Mouse (Mus musculus) kidney, adult 2 months (tissue): ENCODE results near the gene Zc3h12c. TPM values are rescaled to one million over a fixed set of nuclear protein-coding genes. Genes with fewer than 3 reads are reported as not detected.
A peak's percentile ranks its signal among the peaks of the same experiment; 100 is the strongest.

Source experiments
- DNase-seq: peaks from one replicate; pipeline ENCODE4 v3.0.0; 2021
- H3K27ac ChIP-seq: fragments of 200-500 bp; 2 replicates; pipeline ENCODE4 v1.5.1; 2012; ENCODE audit warnings: low read depth, low read length, control low read depth, inconsistent platforms; ENCODE audit not compliant: insufficient read depth
- H3K27me3 ChIP-seq: fragments of 200-500 bp; replicated peaks from 2 replicates; pipeline ENCODE4 v1.6.1; 2012; ENCODE audit warnings: mild to moderate bottlenecking, moderate library complexity, low read length, inconsistent platforms; ENCODE audit not compliant: control insufficient read depth, insufficient read depth
- H3K36me3 ChIP-seq: fragments of 200-500 bp; 2 replicates; pipeline ENCODE4 v1.6.1; 2012; ENCODE audit warnings: mild to moderate bottlenecking, moderate library complexity, low read length, inconsistent platforms; ENCODE audit not compliant: control insufficient read depth, insufficient read depth
- H3K4me1 ChIP-seq: fragments of 200-500 bp; 2 replicates; pipeline ENCODE4 v1.6.1; 2011; ENCODE audit warnings: low read length; ENCODE audit not compliant: control insufficient read depth, insufficient read depth
- H3K4me3 ChIP-seq: fragments of 200-500 bp; 2 replicates; pipeline ENCODE4 v1.5.1; 2011; ENCODE audit warnings: mild to moderate bottlenecking, low read depth, low read length, control low read depth; ENCODE audit not compliant: insufficient read depth
- CTCF ChIP-seq: fragments of 200-500 bp; conservative IDR thresholded peaks from 2 replicates; pipeline ENCODE4 v1.5.1; 2011; ENCODE audit warnings: low read depth, mild to moderate bottlenecking, control low read depth, low read length, moderate library complexity, mixed read lengths; ENCODE audit not compliant: insufficient read depth, insufficient read length
- POLR2A ChIP-seq: fragments of 200-500 bp; IDR thresholded peaks from one replicate; pipeline ENCODE4 v1.6.1; 2011; ENCODE audit warnings: low read depth, low read length, control low read depth
- WGBS: fragments of 180-500 bp; shearing (Covaris S2); methylation state at CpG from one replicate; pipeline ENCODE4 v1.1.7; 2018; 5-methylcytosine and 5-hydroxymethylcytosine counted together
- polyA plus RNA-seq: library from polyadenylated mRNA; depleted of rRNA; stranded (reverse); fragments of >200 nt; gene quantifications from 2 replicates; pipeline ENCODE4 v1.2.3, GENCODE M21; 2012

Gene Zc3h12c
- polyA plus RNA-seq, 1 experiment: 6.0 TPM

- no peaks in the 10 kb centered on the region for H3K27me3 ChIP-seq
- no peak for DNase-seq
- peaks cover 6% of the 10 kb centered on the region; the same call in 1 of the 2 replicates for H3K4me1 ChIP-seq
- WGBS: 90% methylated on average over 4 of the region's 4 CpGs
- H3K36me3 ChIP-seq: no peaks in the 10 kb centered on the region
- H3K4me3 ChIP-seq: no peak overlapping the region
- H3K27ac ChIP-seq: no peak overlapping the region
- TF ChIP-seq POLR2A (no peak), CTCF (no peak)
Measured at GRCm38 (mm10) chr9:52175257-52175859, 7.0 kb upstream of the Zc3h12c start.

GRCm38 (mm10) chr9:52174671-52175111 lies 6.3 kb upstream of the Zc3h12c start:
- 87% methylated on average over 4 of the region's 4 CpGs for WGBS

GRCm38 (mm10) chr9:52173937-52174336 lies 5.6 kb upstream of the Zc3h12c start:
- no peaks in the 10 kb centered on the region for H3K27me3 ChIP-seq
- H3K27ac ChIP-seq: no peak overlapping the region
- TF ChIP-seq CTCF: no peak
- no peak for TF ChIP-seq POLR2A
- WGBS: 96% methylated on average over 2 of the region's 2 CpGs
- no peak overlapping the region for H3K4me3 ChIP-seq
- no peak for DNase-seq
- H3K36me3 ChIP-seq: no peaks in the 10 kb centered on the region
- no peaks in the 10 kb centered on the region; the same call in 1 of the 2 replicates for H3K4me1 ChIP-seq

More at GRCm38 (mm10) chr9:52174671-52175111, 6.3 kb upstream of the Zc3h12c start:
- TF ChIP-seq CTCF (no peak), POLR2A (no peak)
- no peaks in the 10 kb centered on the region for H3K27me3 ChIP-seq
- no peaks in the 10 kb centered on the region for H3K36me3 ChIP-seq
- H3K4me1 ChIP-seq: 0 out of 2 replicates have a peak, but pooled peaks cover 2% of the 10 kb centered on the region
- no peak overlapping the region for H3K4me3 ChIP-seq
- DNase-seq: no peak
- H3K27ac ChIP-seq: no peak overlapping the region

- DNase-seq: no peak
- Histone ChIP-seq H3K27ac (no peak overlapping the region), H3K4me3 (no peak overlapping the region), H3K4me1 (no peaks in the 10 kb centered on the region; the same call in 1 of the 2 replicates), H3K27me3 (no peaks in the 10 kb centered on the region), H3K36me3 (no peaks in the 10 kb centered on the region)
- WGBS: 58% methylated on average over 7 of the region's 7 CpGs
- TF ChIP-seq CTCF (no peak), POLR2A (no peak)
Measured at GRCm38 (mm10) chr9:52172550-52172949, 4.2 kb upstream of the Zc3h12c start.

- no peak overlapping the region for H3K27ac ChIP-seq
- TF ChIP-seq POLR2A: no peak
- TF ChIP-seq CTCF: no peak
Measured at GRCm38 (mm10) chr9:52170671-52171070, 2.3 kb upstream of the Zc3h12c start.

GRCm38 (mm10) chr9:52170131-52170530 lies 1.8 kb upstream of the Zc3h12c start:
- Histone ChIP-seq H3K27me3 (no peaks in the 10 kb centered on the region), H3K4me3 (no peak overlapping the region), H3K27ac (no peak overlapping the region), H3K4me1 (peaks cover under 1% of the 10 kb centered on the region), H3K36me3 (no peaks in the 10 kb centered on the region)
- WGBS: 65% methylated on average over 3 of the region's 3 CpGs
- TF ChIP-seq CTCF (no peak), POLR2A (no peak)
- no peak for DNase-seq

More at GRCm38 (mm10) chr9:52170671-52171070, 2.3 kb upstream of the Zc3h12c start:
- H3K4me3 ChIP-seq: no peak overlapping the region
- no peaks in the 10 kb centered on the region for H3K36me3 ChIP-seq
- no peaks in the 10 kb centered on the region; the same call in 1 of the 2 replicates for H3K4me1 ChIP-seq
- WGBS: 95% methylated on average over 6 of the region's 6 CpGs
- no peak for DNase-seq
- no peaks in the 10 kb centered on the region for H3K27me3 ChIP-seq

- peak overlapping the region; percentile 94 for H3K4me3 ChIP-seq
- H3K4me1 ChIP-seq: peaks cover 9% of the 10 kb centered on the region
- 2% methylated on average over 34 of the region's 34 CpGs for WGBS
- H3K27ac ChIP-seq: peak overlapping the region; percentile 87
- TF ChIP-seq CTCF (peak; percentile 44; the same call in 1 of the 2 replicates), POLR2A (peak; percentile 64)
- H3K36me3 ChIP-seq: no peaks in the 10 kb centered on the region
- H3K27me3 ChIP-seq: no peaks in the 10 kb centered on the region
- DNase-seq: peak; percentile 92
Measured at GRCm38 (mm10) chr9:52168686-52169270, 406 bp upstream of the Zc3h12c start.
